In genomic region chr11:60706696-60707480, GRCm38 (mm10) we compare ENCODE assay signal across 11 mouse cellular contexts. TPM values are rescaled to one million over a fixed set of nuclear protein-coding genes. Genes with fewer than 3 reads are reported as not detected.
DNase-seq lines count a peak whose midpoint lies in the region; ATAC-seq and TF ChIP-seq lines count a peak whose summit lies in the region.
"Had no signal": no experiment of that assay in that cellular context is flagged by ENCODE, and none has a peak within 500 bp of the region (broad histone marks: within the 10 kb centered on the region; RNA-seq: fewer than 3 reads in every experiment).

No protein-coding gene starts in this region.

- no peak for TF ChIP-seq CTCF in liver, postnatal 0 days (IDR thresholded peaks at IDR 0.05; ENCODE audit: low read depth)
- TF ChIP-seq CTCF in heart, postnatal 0 days (IDR thresholded peaks at IDR 0.05; ENCODE audit: low read depth): no peak

- H3K9ac ChIP-seq in liver, postnatal 0 days (replicated peaks): no peak overlapping the region
- H3K9ac ChIP-seq in heart, postnatal 0 days (replicated peaks; ENCODE audit: low read depth, low read length): no peak overlapping the region
- H3K9ac ChIP-seq: forebrain, embryonic 12.5 days; hindbrain, embryonic 15.5 days; liver, embryonic 14.5 days had no signal

- TF ChIP-seq EP300 in liver, postnatal 0 days (IDR thresholded peaks at IDR 0.05; ENCODE audit: low read depth): no peak
- no peak for TF ChIP-seq EP300 in heart, postnatal 0 days (IDR thresholded peaks at IDR 0.05; ENCODE audit: low read depth)

- no peaks in the 10 kb centered on the region for H3K9me3 ChIP-seq in liver, postnatal 0 days (ENCODE audit: low read length)
- H3K9me3 ChIP-seq in heart, postnatal 0 days (replicated peaks; ENCODE audit: control insufficient read depth, low read length): no peaks in the 10 kb centered on the region
- H3K9me3 ChIP-seq: forebrain, embryonic 12.5 days; hindbrain, embryonic 15.5 days had no signal

- no peak for DNase-seq in frontal cortex, adult 2 months (ENCODE audit: extremely low spot score in 1 of 2, low spot score in 1 of 2)
- peak; percentile 12 for DNase-seq in liver, postnatal 0 days
- no peak for DNase-seq in liver
- peak; percentile 8 for DNase-seq in cerebellum, adult 8-10 months
- DNase-seq in heart, postnatal 0 days (ENCODE audit: low spot score): no peak
- no peak for DNase-seq in embryo, embryonic 10.5 days (ENCODE audit: low spot score)
- DNase-seq in embryo, embryonic 9.5 days (ENCODE audit: extremely low spot score): no peak

- peak; percentile 29; the same call in 1 of the 2 replicates for ATAC-seq in frontal cortex, adult (ENCODE audit: low TSS enrichment)
- no peak for ATAC-seq in liver, postnatal 0 days
- ATAC-seq in heart, postnatal 0 days (ENCODE audit: insufficient read depth, low read depth): no peak

- no peaks in the 10 kb centered on the region for H3K4me1 ChIP-seq in liver, postnatal 0 days (ENCODE audit: insufficient read depth)
- H3K4me1 ChIP-seq in heart, postnatal 0 days (ENCODE audit: control insufficient read depth, insufficient read depth): no peaks in the 10 kb centered on the region; the same call in 1 of the 2 replicates

- H3K27ac ChIP-seq in liver, postnatal 0 days (ENCODE audit: low read depth): no peak overlapping the region
- peak overlapping the region; percentile 27; the same call in 1 of the 2 replicates for H3K27ac ChIP-seq in heart, postnatal 0 days (ENCODE audit: low read depth)
- H3K27ac ChIP-seq: forebrain, embryonic 12.5 days; hindbrain, embryonic 15.5 days; liver, embryonic 14.5 days had no signal

- no peaks in the 10 kb centered on the region for H3K27me3 ChIP-seq in liver, postnatal 0 days (ENCODE audit: insufficient read depth, low read length)
- H3K27me3 ChIP-seq in heart, postnatal 0 days (ENCODE audit: control insufficient read depth, insufficient read depth, low read length): no peaks in the 10 kb centered on the region
- H3K27me3 ChIP-seq: forebrain, embryonic 12.5 days; hindbrain, embryonic 15.5 days had no signal

- 79% methylated on average over 14 of the region's 14 CpGs for WGBS in liver, postnatal 0 days (ENCODE audit: insufficient replicate concordance)
- 84% methylated on average over 14 of the region's 14 CpGs for WGBS in heart, postnatal 0 days

- H3K4me3 ChIP-seq in liver, postnatal 0 days (ENCODE audit: low read depth, low read length): no peak overlapping the region
- H3K4me3 ChIP-seq in heart, postnatal 0 days (ENCODE audit: low read depth, low read length): no peak overlapping the region
- H3K4me3 ChIP-seq: forebrain, embryonic 12.5 days; hindbrain, embryonic 15.5 days had no signal

- peaks cover 54% of the 10 kb centered on the region for H3K36me3 ChIP-seq in liver, postnatal 0 days (replicated peaks; ENCODE audit: insufficient read depth, low read length)
- peaks cover 63% of the 10 kb centered on the region for H3K36me3 ChIP-seq in heart, postnatal 0 days (replicated peaks; ENCODE audit: control insufficient read depth, insufficient read depth, low read length)

- no peak overlapping the region for H3K4me2 ChIP-seq in liver, postnatal 0 days (ENCODE audit: low read depth, low read length)
- H3K4me2 ChIP-seq in heart, postnatal 0 days (ENCODE audit: low read depth, low read length): no peak overlapping the region
- H3K4me2 ChIP-seq: forebrain, embryonic 12.5 days; hindbrain, embryonic 15.5 days had no signal

RNA-seq across cellular contexts. Expression of gene Llgl1, which starts 7.4 kb away (rescaled TPM):
- polyA plus RNA-seq in frontal cortex, adult 2 months (2012; rRNA removed): 56.5 and 56.9 TPM in 2 replicates
- polyA plus RNA-seq in liver, postnatal 0 days (2015; fragmentation: Nextera tagmentation; extraction: Ambion mirVana): 4.2 and 4.6 TPM in 2 replicates
- 33.0 and 34.7 TPM in 2 replicates for total RNA-seq in heart, postnatal 0 days (2014; rRNA removed; ENCODE audit: low replicate concordance)
- 13.5 and 13.9 TPM in 2 replicates for polyA plus RNA-seq in heart, postnatal 0 days (2015; fragmentation: Nextera tagmentation; extraction: Ambion mirVana)

RNA-seq across cellular contexts. Expression of gene Flii, which starts 20.2 kb away (rescaled TPM):
- polyA plus RNA-seq in frontal cortex, adult 2 months (2012; rRNA removed): 116 and 131 TPM in 2 replicates
- polyA plus RNA-seq in liver, postnatal 0 days (2015; fragmentation: Nextera tagmentation; extraction: Ambion mirVana): 23.3 and 23.4 TPM in 2 replicates
- total RNA-seq in heart, postnatal 0 days (2014; rRNA removed; ENCODE audit: low replicate concordance): 82.2 and 123 TPM in 2 replicates
- 52.6 and 55.3 TPM in 2 replicates for polyA plus RNA-seq in heart, postnatal 0 days (2015; fragmentation: Nextera tagmentation; extraction: Ambion mirVana)

RNA-seq across cellular contexts. Expression of gene Mief2, which starts 21.3 kb away (rescaled TPM):
- 20.1 and 24.1 TPM in 2 replicates for polyA plus RNA-seq in frontal cortex, adult 2 months (2012; rRNA removed)
- 4.5 and 4.9 TPM in 2 replicates for polyA plus RNA-seq in liver, postnatal 0 days (2015; fragmentation: Nextera tagmentation; extraction: Ambion mirVana)
- 26.5 and 27.4 TPM in 2 replicates for total RNA-seq in heart, postnatal 0 days (2014; rRNA removed; ENCODE audit: low replicate concordance)
- 19.5 and 20.4 TPM in 2 replicates for polyA plus RNA-seq in heart, postnatal 0 days (2015; fragmentation: Nextera tagmentation; extraction: Ambion mirVana)

Comparison
In these comparisons a context has a peak if more than half of its experiments do, and no peak if none do; other contexts are left out.
1. DNase-seq: peak in liver, postnatal 0 days (single experiment) and cerebellum, adult 8-10 months (single experiment); none in frontal cortex, adult 2 months (0 of 2), liver (single experiment), heart, postnatal 0 days (single experiment), embryo, embryonic 10.5 days (single experiment) and embryo, embryonic 9.5 days (single experiment).